14 mouse cellular contexts compared by ENCODE assay signal in the genomic region with DNA sequence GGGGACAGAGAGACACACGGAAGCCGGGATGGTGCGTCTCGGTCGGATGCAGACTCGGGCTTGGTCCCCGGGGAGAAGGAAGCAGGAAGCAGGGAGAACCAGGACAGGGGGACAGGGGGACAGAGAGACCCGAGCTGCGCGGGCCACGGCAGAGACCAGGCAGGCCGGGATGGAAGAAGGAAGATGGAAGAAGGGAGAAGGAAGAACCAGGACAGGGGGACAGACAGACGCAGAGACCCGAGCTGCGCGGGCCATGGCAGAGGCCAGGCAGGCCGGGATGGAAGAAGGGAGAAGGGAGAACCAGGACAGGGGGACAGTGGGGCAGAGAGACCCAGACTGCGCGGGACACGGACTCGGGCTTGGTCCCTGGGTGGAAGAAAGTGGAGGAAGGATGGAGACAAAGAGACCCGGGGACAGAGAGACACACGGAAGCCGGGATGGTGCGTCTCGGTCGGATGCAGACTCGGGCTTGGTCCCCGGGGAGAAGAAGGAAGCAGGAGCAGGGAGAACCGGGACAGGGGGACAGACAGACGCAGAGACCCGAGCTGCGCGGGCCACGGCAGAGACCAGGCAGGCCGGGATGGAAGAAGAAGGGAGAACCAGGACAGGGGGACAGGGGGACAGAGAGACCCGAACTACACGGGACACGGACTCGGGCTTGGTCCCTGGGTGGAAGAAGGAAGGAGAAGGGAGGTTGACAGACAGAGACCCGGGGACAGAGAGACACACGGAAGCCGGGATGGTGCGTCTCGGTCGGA. TPM values are rescaled to one million over a fixed set of nuclear protein-coding genes. Genes with fewer than 3 reads are reported as not detected.
DNase-seq lines count a peak whose midpoint lies in the region; ATAC-seq and TF ChIP-seq lines count a peak whose summit lies in the region.
"Not testable (repeated sequence)": the region's sequence is repeated elsewhere in the genome, so short reads cannot be mapped to it uniquely, and the experiment has no call there.
"Had no signal": no experiment of that assay in that cellular context is flagged by ENCODE, and none has a peak within 500 bp of the region (broad histone marks: within the 10 kb centered on the region; RNA-seq: fewer than 3 reads in every experiment).

No protein-coding gene starts in this region.

- H3K27ac ChIP-seq in heart, adult 2 months; lung, postnatal 0 days (ENCODE audit: low read length): not testable (repeated sequence)

- not testable (repeated sequence) for H3K4me1 ChIP-seq in heart, adult 2 months (ENCODE audit: control insufficient read depth, insufficient read depth, low read length); lung, postnatal 0 days (ENCODE audit: insufficient read depth, low read depth, low read length)

- TF ChIP-seq EP300 in heart, adult 2 months (IDR thresholded peaks at IDR 0.05; ENCODE audit: insufficient read depth, low read depth, low read length); lung, postnatal 0 days (IDR thresholded peaks at IDR 0.05): not testable (repeated sequence)

- TF ChIP-seq CTCF in heart, adult 2 months (IDR thresholded peaks at IDR 0.05); lung, postnatal 0 days (IDR thresholded peaks at IDR 0.05): not testable (repeated sequence)

- TF ChIP-seq POLR2A in heart, adult 2 months (IDR thresholded peaks at IDR 0.05; ENCODE audit: insufficient read depth, low read depth, low read length): not testable (repeated sequence)

- not testable (repeated sequence) for H3K79me2 ChIP-seq in heart, adult 2 months (replicated peaks; ENCODE audit: control insufficient read depth, insufficient read depth, low read length)

- WGBS in heart, adult 2 months: 77% methylated on average over 40 of the region's 46 CpGs
- WGBS in lung, postnatal 0 days: 91% methylated on average over 46 of the region's 46 CpGs

- not testable (repeated sequence) for H3K9ac ChIP-seq in heart, adult 2 months (ENCODE audit: low read depth, low read length); lung, postnatal 0 days (replicated peaks; ENCODE audit: low read depth)

- H3K36me3 ChIP-seq in heart, adult 2 months (ENCODE audit: control insufficient read depth, insufficient read depth, low read length); lung, postnatal 0 days (ENCODE audit: insufficient read depth, low read length): not testable (repeated sequence)

- H3K9me3 ChIP-seq in lung, postnatal 0 days (ENCODE audit: low read length): peaks cover 24% of the 10 kb centered on the region

- not testable (repeated sequence) for ATAC-seq in lung, postnatal 0 days

- not testable (repeated sequence) for H3K4me3 ChIP-seq in heart, adult 2 months; lung, postnatal 0 days (ENCODE audit: low read depth, low read length)

- DNase-seq in CD8-positive naive resting alpha-beta T cell, adult 2 months (ENCODE audit: low read depth in 2 of 2, low spot score in 2 of 2): peak; percentile 5 to 18
- DNase-seq in brain, adult 2 months (ENCODE audit: low read depth, low spot score): peak; percentile 20
- peak; percentile 3 for DNase-seq in embryo, embryonic 9.5 days (ENCODE audit: extremely low spot score)
- DNase-seq in heart, adult 2 months: peak; percentile 6 to 42
- peak; percentile 17 to 73 for DNase-seq in kidney, postnatal 25 days
- peak; percentile 4 for DNase-seq in lung, postnatal 0 days (ENCODE audit: low spot score)
- DNase-seq in right cerebral cortex, postnatal 14 days: peak; percentile 15
- DNase-seq in urinary bladder, postnatal 10 days (ENCODE audit: low spot score): peak; percentile 11

- H3K4me2 ChIP-seq in lung, postnatal 0 days (replicated peaks; ENCODE audit: low read depth, low read length): not testable (repeated sequence)

- H3K27me3 ChIP-seq in heart, adult 2 months (ENCODE audit: control insufficient read depth, insufficient read depth, low read length); lung, postnatal 0 days (replicated peaks; ENCODE audit: insufficient read depth, low read length): not testable (repeated sequence)

- intact Hi-C loops in heart, adult 2 months (cut with DNase I): not testable (repeated sequence)

RNA-seq across cellular contexts. Expression of a gene that starts 11.4 kb away (rescaled TPM):
- total RNA-seq in heart, adult 2 months (2021): not detected
- not detected in 2 replicates for polyA plus RNA-seq in heart, adult 2 months (2012; rRNA removed)
- not detected in 2 replicates for polyA plus RNA-seq in lung, postnatal 0 days (2015; fragmentation: Nextera tagmentation; extraction: Ambion mirVana)
- total RNA-seq: adrenal gland, adult 18-20 months; gastrocnemius, postnatal 36 days; heart, postnatal 10 days; layer of hippocampus, postnatal 36 days; megakaryocyte, adult 5-6 weeks had no signal
- polyA plus RNA-seq: liver, embryonic 14.5 days had no signal

RNA-seq across cellular contexts. Expression of a gene that starts 41.3 kb away (rescaled TPM):
- total RNA-seq in heart, adult 2 months (2021): not detected
- not detected in 2 replicates for polyA plus RNA-seq in heart, adult 2 months (2012; rRNA removed)
- polyA plus RNA-seq in lung, postnatal 0 days (2015; fragmentation: Nextera tagmentation; extraction: Ambion mirVana): not detected in 2 replicates
- total RNA-seq: adrenal gland, adult 18-20 months; gastrocnemius, postnatal 36 days; heart, postnatal 10 days; layer of hippocampus, postnatal 36 days; megakaryocyte, adult 5-6 weeks had no signal
- polyA plus RNA-seq: liver, embryonic 14.5 days had no signal
